Mouse (Mus musculus) gonadal fat pad, adult 2 months (tissue): Measurements from ENCODE around the gene Ap4b1. TPM values are rescaled to one million over a fixed set of nuclear protein-coding genes. Genes with fewer than 3 reads are reported as not detected.

Source experiments
- DNase-seq: peaks from one replicate; pipeline ENCODE4 v3.0.0-alpha.2; 2012; ENCODE audit warnings: low read depth
- polyA plus RNA-seq: library from polyadenylated mRNA; depleted of rRNA; stranded (reverse); fragments of >200 nt; gene quantifications from 2 replicates; pipeline ENCODE4 v1.2.3, GENCODE M21; 2012; rRNA removed

Ap4b1 gene
- polyA plus RNA-seq, 1 experiment, result 21.6 TPM

- no peak for DNase-seq
Observed at GRCm38 (mm10) chr3:103853804-103854203, 44.5 kb downstream of the Ap4b1 start.

GRCm38 (mm10) chr3:103857036-103857805, 47.9 kb downstream of the Ap4b1 start:
- DNase-seq, result no peak

- DNase-seq, result no peak
Observed at GRCm38 (mm10) chr3:103857977-103858563, 48.8 kb downstream of the Ap4b1 start.

GRCm38 (mm10) chr3:103858881-103859801, 49.8 kb downstream of the Ap4b1 start, which contains the start of gene Ptpn22:
Gene Ptpn22 (plus strand): TSS chr3:103859795.
- no peak for DNase-seq

GRCm38 (mm10) chr3:103859851-103860391, 50.6 kb downstream of the Ap4b1 start:
- DNase-seq, result no peak

- DNase-seq, result no peak
Observed at GRCm38 (mm10) chr3:103862721-103863220, 53.5 kb downstream of the Ap4b1 start.

GRCm38 (mm10) chr3:103864200-103864599, 54.9 kb downstream of the Ap4b1 start:
- DNase-seq, result no peak

GRCm38 (mm10) chr3:103867424-103867971, 58.2 kb downstream of the Ap4b1 start:
- DNase-seq, result no peak

GRCm38 (mm10) chr3:103868008-103868407, 58.7 kb downstream of the Ap4b1 start:
- no peak for DNase-seq

Other genes with a start within 250 kb of the Ap4b1 start
- not detected in 2 replicates for gene Syt6, start 234.3 kb upstream of the Ap4b1 start, polyA plus RNA-seq
- 0.76 and 0.90 TPM in 2 replicates for gene Atg4a-ps, start 163.5 kb upstream of the Ap4b1 start, polyA plus RNA-seq
- 29.4 and 30.5 TPM in 2 replicates for gene Olfml3, start 71.5 kb upstream of the Ap4b1 start, polyA plus RNA-seq
- gene Gm10964, start 70.2 kb upstream of the Ap4b1 start, polyA plus RNA-seq, result not detected in 2 replicates
- gene Hipk1, start 18.0 kb upstream of the Ap4b1 start, polyA plus RNA-seq, result 63.1 and 88.4 TPM in 2 replicates
- gene Dclre1b, start 76 bp upstream of the Ap4b1 start, polyA plus RNA-seq, result 12.7 and 17.2 TPM in 2 replicates
- 0.72 and 0.74 TPM in 2 replicates for gene Gm43064, start 53 bp downstream of the Ap4b1 start, polyA plus RNA-seq
- 101 and 104 TPM in 2 replicates for gene Bcl2l15, start 23.1 kb downstream of the Ap4b1 start, polyA plus RNA-seq
- 24.0 and 30.1 TPM in 2 replicates for gene Ptpn22, start 50.3 kb downstream of the Ap4b1 start, polyA plus RNA-seq
- gene Rsbn1, start 104.6 kb downstream of the Ap4b1 start, polyA plus RNA-seq, result 2.7 and 4.0 TPM in 2 replicates
- gene Phtf1, start 158.6 kb downstream of the Ap4b1 start, polyA plus RNA-seq, result 5.8 and 6.9 TPM in 2 replicates